Mouse (Mus musculus) liver, postnatal 0 days (tissue): ENCODE measurements around the gene Hmgcs1. TPM values are rescaled to one million over a fixed set of nuclear protein-coding genes. Genes with fewer than 3 reads are reported as not detected.

Experiments
- ATAC-seq: fragments of 200-750 bp; cut with Nextera tagmentation; 2 replicates; pipeline ENCODE4 v1.8.0; 2017; ENCODE audit warnings: mild to moderate bottlenecking, moderate library complexity
- DNase-seq: peaks from one replicate; pipeline ENCODE4 v3.0.0-alpha.2; 2016
- H3K27ac ChIP-seq: fragments of 300-500 bp; sonication (generic); 2 replicates; pipeline ENCODE4 v1.5.1; 2014; ENCODE audit warnings: antibody characterized with exemption, moderate library complexity, mild to moderate bottlenecking, low read depth
- H3K27me3 ChIP-seq: fragments of 300-500 bp; sonication (generic); 2 replicates; pipeline ENCODE4 v1.6.1; 2014; ENCODE audit warnings: low read length, control low read depth, mixed read lengths; ENCODE audit not compliant: insufficient read depth
- H3K36me3 ChIP-seq: fragments of 300-500 bp; sonication (generic); replicated peaks from 2 replicates; pipeline ENCODE4 v1.6.1; 2014; ENCODE audit warnings: mild to moderate bottlenecking, control low read depth, low read length, moderate library complexity, mixed read lengths; ENCODE audit not compliant: insufficient read depth
- H3K4me1 ChIP-seq: fragments of 300-500 bp; sonication (generic); 2 replicates; pipeline ENCODE4 v1.6.1; 2014; ENCODE audit warnings: antibody characterized with exemption, mild to moderate bottlenecking, control low read depth; ENCODE audit not compliant: insufficient read depth
- H3K4me2 ChIP-seq: fragments of 300-500 bp; sonication (generic); 2 replicates; pipeline ENCODE4 v1.6.1; 2014; ENCODE audit warnings: low read depth, mild to moderate bottlenecking, low read length, moderate library complexity, mixed read lengths
- H3K4me3 ChIP-seq: fragments of 300-500 bp; sonication (generic); 2 replicates; pipeline ENCODE4 v1.5.1; 2014; ENCODE audit warnings: low read depth, low read length
- H3K9ac ChIP-seq: fragments of 300-500 bp; sonication (generic); replicated peaks from 2 replicates; pipeline ENCODE4 v1.6.1; 2014; ENCODE audit warnings: mild to moderate bottlenecking, moderate library complexity
- H3K9me3 ChIP-seq: fragments of 300-500 bp; sonication (generic); 2 replicates; pipeline ENCODE4 v1.6.1; 2016; ENCODE audit warnings: mild to moderate bottlenecking, control low read depth, low read length, mixed read lengths
- CTCF ChIP-seq: sonication (generic); IDR thresholded peaks from 2 replicates; pipeline ENCODE4 v1.5.1; 2016; ENCODE audit warnings: antibody characterized with exemption, low read depth
- EP300 ChIP-seq: IDR thresholded peaks from 2 replicates; pipeline ENCODE4 v1.6.1; 2016; ENCODE audit warnings: antibody characterized with exemption, low read depth, mild to moderate bottlenecking
- WGBS: fragments of 180-500 bp; shearing (Covaris S2); extraction: QIAGEN DNeasy Blood & Tissue Kit; methylation state at CpG from one replicate; pipeline ENCODE4 v1.1.7; 2014; ENCODE audit not compliant: insufficient replicate concordance; 5-methylcytosine and 5-hydroxymethylcytosine counted together
- polyA plus RNA-seq: library from polyadenylated mRNA; unstranded; fragments of >200 nt; fragmentation: Nextera tagmentation; extraction: Ambion mirVana; gene quantifications from 2 replicates; pipeline ENCODE4 v1.2.1, GENCODE M21; 2015

Gene Hmgcs1
- polyA plus RNA-seq, 1 experiment from 2014 or later = 94.7 TPM

- no peak overlapping the region for H3K4me2 ChIP-seq
- H3K27ac ChIP-seq = no peak overlapping the region
- TF ChIP-seq CTCF (no peak), EP300 (no peak)
- DNase-seq (no peak), ATAC-seq (no peak)
- no peak overlapping the region for H3K4me3 ChIP-seq
- no peaks in the 10 kb centered on the region for H3K9me3 ChIP-seq
- 82% methylated on average over 3 of the region's 3 CpGs for WGBS
- H3K9ac ChIP-seq = no peak overlapping the region
- H3K4me1 ChIP-seq = no peaks in the 10 kb centered on the region
- H3K36me3 ChIP-seq = no peaks in the 10 kb centered on the region
- no peaks in the 10 kb centered on the region for H3K27me3 ChIP-seq
Measured at GRCm38 (mm10) chr13:119722447-119722846, 32.3 kb downstream of the Hmgcs1 start.

DNA sequence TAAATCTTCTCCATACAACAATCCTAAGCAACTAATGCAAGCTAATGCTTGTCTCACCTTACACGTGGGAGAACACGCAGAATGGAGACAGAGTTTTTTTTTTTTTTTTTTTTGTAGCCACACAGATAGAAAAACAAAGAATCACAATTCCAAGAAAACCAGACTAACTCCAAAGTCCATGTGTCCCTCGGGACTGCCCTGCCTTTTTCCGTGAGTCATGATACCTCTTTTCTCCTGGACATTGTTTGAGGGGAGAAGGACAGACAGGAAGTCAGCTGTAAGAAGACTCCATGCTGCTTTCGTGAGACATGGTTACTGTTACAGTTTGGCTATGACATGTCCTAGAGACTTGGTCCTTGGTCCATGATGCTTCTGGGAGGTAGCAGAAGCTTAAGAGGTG lies 33.2 kb downstream of the Hmgcs1 start:
- no peak overlapping the region for H3K27ac ChIP-seq
- DNase-seq (no peak), ATAC-seq (no peak)
- no peaks in the 10 kb centered on the region for H3K36me3 ChIP-seq
- no peaks in the 10 kb centered on the region for H3K9me3 ChIP-seq
- 64% methylated on average over 5 of the region's 5 CpGs for WGBS
- no peak for TF ChIP-seq EP300
- no peak for TF ChIP-seq CTCF
- no peak overlapping the region for H3K4me3 ChIP-seq
- no peaks in the 10 kb centered on the region for H3K27me3 ChIP-seq
- H3K4me2 ChIP-seq = no peak overlapping the region
- no peak overlapping the region for H3K9ac ChIP-seq
- H3K4me1 ChIP-seq = no peaks in the 10 kb centered on the region

DNA sequence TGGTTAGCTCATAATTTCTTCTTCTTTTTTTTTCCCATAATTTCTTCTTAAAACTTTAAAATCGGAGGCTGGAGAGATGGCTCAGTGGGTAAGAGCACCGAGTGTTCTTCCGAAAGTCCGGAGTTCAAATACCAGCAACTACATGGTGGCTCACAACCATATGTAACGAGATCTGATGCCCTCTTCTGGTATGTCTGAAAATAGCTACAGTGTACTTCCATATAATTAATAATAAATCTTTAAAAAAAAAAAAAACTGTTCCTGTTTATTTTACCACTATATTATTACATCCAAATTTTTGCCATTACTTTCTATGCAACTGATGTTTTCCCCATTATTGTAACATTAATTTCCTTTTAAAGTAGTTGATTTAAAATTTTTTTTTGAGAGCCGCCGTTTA lies 34.4 kb downstream of the Hmgcs1 start:
- 76% methylated on average over 7 of the region's 7 CpGs for WGBS
- H3K9ac ChIP-seq = no peak overlapping the region
- H3K27me3 ChIP-seq = no peaks in the 10 kb centered on the region
- H3K4me3 ChIP-seq = no peak overlapping the region
- H3K4me1 ChIP-seq = no peaks in the 10 kb centered on the region
- TF ChIP-seq EP300 = no peak
- peak; percentile 39 for TF ChIP-seq CTCF
- no peak overlapping the region for H3K4me2 ChIP-seq
- no peak for DNase-seq
- no peaks in the 10 kb centered on the region for H3K9me3 ChIP-seq
- H3K27ac ChIP-seq = no peak overlapping the region
- no peak for ATAC-seq
- H3K36me3 ChIP-seq = no peaks in the 10 kb centered on the region

- H3K4me3 ChIP-seq = no peak overlapping the region
- H3K27me3 ChIP-seq = no peaks in the 10 kb centered on the region
- WGBS = 75% methylated on average over 26 of the region's 26 CpGs
- no peak overlapping the region for H3K9ac ChIP-seq
- no peaks in the 10 kb centered on the region for H3K9me3 ChIP-seq
- TF ChIP-seq EP300 (no peak), CTCF (no peak)
- no peaks in the 10 kb centered on the region for H3K4me1 ChIP-seq
- H3K36me3 ChIP-seq = no peaks in the 10 kb centered on the region
- ATAC-seq (no peak), DNase-seq (no peak)
- no peak overlapping the region for H3K27ac ChIP-seq
- H3K4me2 ChIP-seq = no peak overlapping the region
Measured at GRCm38 (mm10) chr13:119727608-119728387, 37.6 kb downstream of the Hmgcs1 start.

- WGBS = 75% methylated on average over 7 of the region's 7 CpGs
- DNase-seq (no peak), ATAC-seq (no peak)
- no peak overlapping the region for H3K4me2 ChIP-seq
- H3K4me1 ChIP-seq = no peaks in the 10 kb centered on the region
- H3K27ac ChIP-seq = no peak overlapping the region
- no peaks in the 10 kb centered on the region for H3K9me3 ChIP-seq
- no peaks in the 10 kb centered on the region for H3K36me3 ChIP-seq
- H3K9ac ChIP-seq = no peak overlapping the region
- no peaks in the 10 kb centered on the region for H3K27me3 ChIP-seq
- TF ChIP-seq EP300 = no peak
- TF ChIP-seq CTCF = no peak
- no peak overlapping the region for H3K4me3 ChIP-seq
Measured at GRCm38 (mm10) chr13:119729406-119729805, 39.2 kb downstream of the Hmgcs1 start.

GRCm38 (mm10) chr13:119731448-119731847 lies 41.3 kb downstream of the Hmgcs1 start:
- Histone ChIP-seq H3K4me1 (no peaks in the 10 kb centered on the region), H3K4me3 (no peak overlapping the region), H3K27ac (no peak overlapping the region), H3K9me3 (no peaks in the 10 kb centered on the region), H3K36me3 (no peaks in the 10 kb centered on the region), H3K27me3 (no peaks in the 10 kb centered on the region), H3K4me2 (no peak overlapping the region), H3K9ac (no peak overlapping the region)
- 62% methylated on average over 6 of the region's 6 CpGs for WGBS
- TF ChIP-seq EP300 (no peak), CTCF (no peak)
- no peak for ATAC-seq
- no peak for DNase-seq
